Mouse (Mus musculus): Measurements from ENCODE around the gene Cplx3.

DNA sequence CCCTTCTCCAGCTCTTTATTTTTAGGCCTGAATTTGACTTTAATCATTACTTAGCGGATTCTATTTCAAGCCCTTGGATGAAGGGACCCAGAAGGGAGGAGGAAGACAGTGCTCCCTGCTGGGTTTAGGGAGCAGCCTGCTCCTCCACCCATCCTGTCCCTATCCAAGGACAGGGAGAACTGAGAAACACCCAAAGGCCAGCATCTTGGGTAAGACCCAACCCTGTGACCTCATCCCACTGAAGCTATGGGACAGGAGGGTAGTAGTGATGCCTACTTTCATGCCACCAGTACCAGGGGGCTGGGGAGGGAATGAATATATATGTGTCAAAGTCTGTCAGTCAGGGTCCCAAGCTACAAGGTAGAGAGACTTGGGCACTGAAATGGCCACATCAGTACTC, 34.9 kb upstream of the Cplx3 start:
- TF ChIP-seq CTCF (conservative IDR thresholded peaks at IDR 0.05; ENCODE audit: insufficient read depth, insufficient read length, low read depth, low read length) (no peak), POLR2A (IDR thresholded peaks at IDR 0.05; ENCODE audit: low read depth, low read length) (no peak)
